Mouse (Mus musculus): Measurements from ENCODE around the gene Msantd1.

DNA sequence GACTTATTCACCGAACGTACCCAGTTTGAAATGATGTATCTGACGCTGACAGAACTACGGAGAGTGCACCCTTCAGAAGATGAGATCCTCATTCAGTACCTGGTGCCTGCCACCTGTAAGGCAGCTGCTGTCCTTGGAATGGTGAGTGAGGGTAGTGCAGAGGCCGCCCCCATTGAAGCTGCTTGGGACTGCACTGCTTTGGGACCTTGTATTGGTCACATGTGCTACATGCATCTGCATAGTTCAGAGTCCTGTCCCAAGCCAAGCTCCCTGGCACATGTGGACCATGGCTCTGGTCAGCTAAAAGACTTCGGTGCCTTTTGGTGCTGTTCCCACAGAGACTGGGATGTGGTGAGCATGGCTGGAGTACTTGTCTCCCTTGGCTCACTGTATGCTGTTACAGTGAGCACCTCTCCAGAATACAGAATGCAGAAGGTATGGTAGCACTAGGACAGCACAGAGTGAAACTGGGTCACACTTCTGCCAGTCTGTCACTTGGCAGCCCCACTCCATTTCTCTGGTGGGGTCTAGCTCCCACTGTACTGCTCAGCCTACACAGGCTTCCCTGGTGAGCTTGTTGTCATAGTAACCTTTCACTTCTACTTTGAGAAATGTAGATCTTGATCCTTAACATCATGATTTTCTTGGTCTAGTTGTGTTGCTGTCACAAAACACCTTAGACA lies 7.9 kb upstream of the Msantd1 start:
- TF ChIP-seq EP300 (optimal IDR thresholded peaks at IDR 0.05) (no peak), CTCF (IDR thresholded peaks at IDR 0.05; ENCODE audit: low read depth) (no peak)

Data from stomach, postnatal 0 days (tissue).